Comparison of ENCODE assay signal across 19 mouse cellular contexts in genomic region chr7:122372349-122372748, GRCm38 (mm10).
"Had no signal": no experiment of that assay in that cellular context is flagged by ENCODE, and none has a peak within 500 bp of the region (broad histone marks: within the 10 kb centered on the region; RNA-seq: fewer than 3 reads in every experiment).

No protein-coding gene starts in this region.

- H3K9me3 ChIP-seq: midbrain, embryonic 10.5 days; midbrain, embryonic 12.5 days; neural tube, embryonic 13.5 days; neural tube, embryonic 15.5 days; stomach, embryonic 15.5 days had no signal

- H3K4me2 ChIP-seq: lung, embryonic 14.5 days; midbrain, embryonic 12.5 days; neural tube, embryonic 13.5 days; neural tube, embryonic 15.5 days; stomach, embryonic 15.5 days had no signal

- H3K4me1 ChIP-seq: midbrain, embryonic 10.5 days; midbrain, embryonic 12.5 days; neural tube, embryonic 13.5 days; neural tube, embryonic 15.5 days; stomach, embryonic 15.5 days had no signal

- H3K27ac ChIP-seq: midbrain, embryonic 10.5 days; midbrain, embryonic 12.5 days; neural tube, embryonic 13.5 days; neural tube, embryonic 15.5 days; stomach, embryonic 15.5 days; stomach, postnatal 0 days had no signal

- H3K4me3 ChIP-seq: midbrain, embryonic 10.5 days; midbrain, embryonic 12.5 days; neural tube, embryonic 13.5 days; neural tube, embryonic 15.5 days; stomach, embryonic 15.5 days had no signal

- H3K36me3 ChIP-seq: midbrain, embryonic 10.5 days; midbrain, embryonic 12.5 days; neural tube, embryonic 13.5 days; neural tube, embryonic 15.5 days; stomach, embryonic 15.5 days had no signal

- H3K9ac ChIP-seq: lung, embryonic 14.5 days; midbrain, embryonic 12.5 days; neural tube, embryonic 13.5 days; neural tube, embryonic 15.5 days; stomach, embryonic 15.5 days had no signal

- H3K27me3 ChIP-seq: midbrain, embryonic 12.5 days; neural tube, embryonic 13.5 days; neural tube, embryonic 15.5 days; stomach, embryonic 15.5 days had no signal

- DNase-seq: lung, adult 18-20 months; lung, embryonic 14.5 days; lung, postnatal 10 days; lung, postnatal 4 days; midbrain, embryonic 14.5 days; retina, postnatal 1 day; right cerebral cortex, adult 18-20 months; right cerebral cortex, postnatal 25 days; right cerebral cortex, postnatal 4 days; spleen, adult 18-20 months; thymus, adult 2 months; thymus, postnatal 25 days; thymus, postnatal 4 days had no signal
